Mouse (Mus musculus) liver, embryonic 15.5 days (tissue): Measurements from ENCODE around the gene Atg2a. TPM values are rescaled to one million over a fixed set of nuclear protein-coding genes. Genes with fewer than 3 reads are reported as not detected.

Source experiments
- ATAC-seq: fragments of 200-750 bp; cut with Nextera tagmentation; 2 replicates; pipeline ENCODE4 v1.8.0; 2017; ENCODE audit warnings: moderate number of reproducible peaks, mild to moderate bottlenecking, moderate library complexity; ENCODE audit not compliant: insufficient read depth
- H3K27ac ChIP-seq: fragments of 300-500 bp; sonication (generic); replicated peaks from 2 replicates; pipeline ENCODE4 v1.5.1; 2015; ENCODE audit warnings: mild to moderate bottlenecking, inconsistent platforms
- H3K27me3 ChIP-seq: fragments of 300-500 bp; sonication (generic); 2 replicates; pipeline ENCODE4 v1.6.1; 2015; ENCODE audit warnings: mild to moderate bottlenecking, inconsistent platforms
- H3K36me3 ChIP-seq: fragments of 300-500 bp; sonication (generic); replicated peaks from 2 replicates; pipeline ENCODE4 v1.6.1; 2015; ENCODE audit warnings: moderate library complexity, mild to moderate bottlenecking, inconsistent platforms
- H3K4me1 ChIP-seq: fragments of 300-500 bp; sonication (generic); replicated peaks from 2 replicates; pipeline ENCODE4 v1.6.1; 2015; ENCODE audit warnings: inconsistent platforms
- H3K4me2 ChIP-seq: fragments of 300-500 bp; sonication (generic); 2 replicates; pipeline ENCODE4 v1.6.1; 2015; ENCODE audit warnings: moderate library complexity, mild to moderate bottlenecking, inconsistent platforms
- H3K4me3 ChIP-seq: fragments of 300-500 bp; sonication (generic); replicated peaks from 2 replicates; pipeline ENCODE4 v1.5.1; 2015; ENCODE audit warnings: mild to moderate bottlenecking, inconsistent platforms
- H3K9ac ChIP-seq: fragments of 300-500 bp; sonication (generic); 2 replicates; pipeline ENCODE4 v1.6.1; 2015; ENCODE audit warnings: moderate library complexity, mild to moderate bottlenecking, inconsistent platforms
- H3K9me3 ChIP-seq: fragments of 300-500 bp; sonication (generic); replicated peaks from 2 replicates; pipeline ENCODE4 v1.6.1; 2016; ENCODE audit warnings: inconsistent platforms
- WGBS: fragments of 180-500 bp; shearing (Covaris S2); methylation state at CpG from one replicate; pipeline ENCODE4 v1.1.7; 2015; ENCODE audit warnings: mixed read lengths; ENCODE audit not compliant: insufficient replicate concordance; 5-methylcytosine and 5-hydroxymethylcytosine counted together
- polyA plus RNA-seq: library from polyadenylated mRNA; unstranded; fragments of >200 nt; fragmentation: Nextera tagmentation; extraction: Ambion mirVana; gene quantifications from 2 replicates; pipeline ENCODE4 v1.2.1, GENCODE M21; 2015

The Atg2a gene
- polyA plus RNA-seq = 4.7 and 5.8 TPM in 2 replicates

DNA sequence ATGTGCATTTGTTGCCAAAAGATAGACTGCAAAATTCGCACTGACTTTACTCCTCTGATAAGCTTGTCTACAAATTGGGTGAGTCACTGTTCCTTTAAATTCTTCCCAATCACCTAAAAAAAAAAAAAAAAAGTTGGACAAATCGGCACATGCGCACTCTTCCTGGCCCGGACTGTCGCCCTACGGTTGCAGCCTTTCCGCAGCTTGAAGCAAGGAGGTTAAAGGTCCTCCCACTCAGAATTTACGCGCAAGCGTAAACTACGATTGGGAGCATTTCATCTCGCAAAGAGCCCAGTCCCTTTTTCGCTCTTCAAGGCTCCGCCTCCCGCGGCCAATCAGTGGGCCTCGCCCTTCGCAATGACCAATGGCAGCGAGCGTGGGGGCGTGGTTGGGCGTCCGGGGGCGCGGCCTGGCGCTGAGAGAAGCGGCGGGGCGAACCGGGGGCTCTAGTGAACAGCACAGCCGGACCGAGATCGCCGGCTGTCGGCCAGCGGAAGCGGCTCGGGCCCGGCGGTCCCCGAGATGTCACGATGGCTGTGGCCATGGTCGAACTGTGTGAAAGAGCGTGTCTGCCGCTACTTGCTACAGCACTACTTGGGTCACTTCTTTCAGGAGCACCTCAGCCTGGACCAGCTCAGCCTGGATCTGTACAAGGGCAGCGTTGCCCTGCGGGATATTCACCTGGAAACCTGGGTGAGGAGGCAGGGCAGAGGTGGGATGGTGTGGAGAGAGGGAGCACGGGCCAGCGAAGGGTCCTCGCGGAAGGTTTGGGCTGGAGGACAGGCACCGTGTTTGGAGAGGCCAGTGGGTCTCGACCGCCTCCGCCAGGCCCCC, at the start of gene Atg2a:
TSS of gene Atg2a (plus strand) at position 395 of the 834 bp plus-strand sequence.
- no peaks in the 10 kb centered on the region for H3K9me3 ChIP-seq
- under 1% methylated on average over 55 of the region's 55 CpGs for WGBS

DNA sequence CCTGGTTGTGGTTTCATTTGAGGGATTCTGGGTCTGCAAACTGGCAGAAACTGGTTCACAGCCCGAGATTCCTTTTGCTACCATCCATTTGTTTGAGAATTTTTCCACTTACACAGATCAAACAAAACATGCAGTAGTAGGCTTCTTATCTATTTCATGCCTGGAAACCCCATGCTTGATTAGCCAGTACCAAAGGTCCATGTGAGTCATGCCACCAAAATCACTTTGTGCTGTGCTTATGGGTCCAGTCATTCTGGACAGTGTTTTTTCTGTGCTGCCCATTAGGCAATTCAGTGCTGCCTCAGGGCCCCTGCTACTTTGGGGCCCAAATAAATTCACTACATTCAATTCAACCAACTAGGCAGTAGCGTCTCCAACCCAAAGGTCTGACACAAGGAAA, 37.2 kb upstream of the Atg2a start:
- H3K4me3 ChIP-seq = no peak overlapping the region
- WGBS = 46% methylated on average over 2 of the region's 2 CpGs
- no peaks in the 10 kb centered on the region for H3K36me3 ChIP-seq
- H3K9me3 ChIP-seq = no peaks in the 10 kb centered on the region
- H3K27me3 ChIP-seq = no peaks in the 10 kb centered on the region
- H3K9ac ChIP-seq = no peak overlapping the region
- H3K27ac ChIP-seq = no peak overlapping the region
- no peaks in the 10 kb centered on the region for H3K4me1 ChIP-seq
- H3K4me2 ChIP-seq = no peak overlapping the region
- ATAC-seq = no peak

More for the DNA sequence above, at the start of gene Atg2a:
- peak within 1 kb of the TSS; percentile 84 for H3K9ac ChIP-seq
- ATAC-seq = peak; percentile 89
- peak within 1 kb of the TSS; percentile 77 for H3K4me2 ChIP-seq
- H3K27me3 ChIP-seq = no peaks in the 10 kb centered on the region
- H3K36me3 ChIP-seq = peaks cover 22% of the 10 kb centered on the region
- H3K27ac ChIP-seq = peak within 1 kb of the TSS; percentile 93
- H3K4me3 ChIP-seq = peak within 1 kb of the TSS; percentile 79
- H3K4me1 ChIP-seq = peaks cover 60% of the 10 kb centered on the region

DNA sequence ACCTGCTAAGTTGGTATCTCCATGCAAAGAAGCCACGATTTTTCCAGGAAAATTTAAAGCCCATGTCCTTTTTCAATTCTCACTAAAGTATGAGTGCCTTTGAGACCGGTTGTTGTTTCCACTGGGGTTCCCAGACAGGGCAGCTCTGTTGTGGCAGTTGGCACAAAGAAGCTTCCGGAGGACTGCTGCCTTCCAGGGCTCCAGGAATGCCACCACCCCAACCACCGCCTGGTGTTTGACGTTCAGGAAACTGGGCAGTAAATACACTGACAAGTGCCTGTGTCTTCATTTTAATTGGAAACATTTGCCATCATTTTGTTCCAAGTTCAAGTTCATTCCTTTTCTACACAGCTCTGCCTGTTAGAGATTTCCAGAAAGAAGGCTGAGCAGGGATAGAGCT, 34.8 kb upstream of the Atg2a start:
- no peaks in the 10 kb centered on the region for H3K9me3 ChIP-seq
- no peaks in the 10 kb centered on the region for H3K4me1 ChIP-seq
- WGBS = 56% methylated on average over 5 of the region's 5 CpGs
- no peak overlapping the region for H3K27ac ChIP-seq
- no peak overlapping the region for H3K9ac ChIP-seq
- H3K36me3 ChIP-seq = no peaks in the 10 kb centered on the region
- no peaks in the 10 kb centered on the region for H3K27me3 ChIP-seq
- no peak overlapping the region for H3K4me3 ChIP-seq
- ATAC-seq = no peak
- no peak overlapping the region for H3K4me2 ChIP-seq

- Histone ChIP-seq H3K4me2 (no peak overlapping the region), H3K9me3 (no peaks in the 10 kb centered on the region), H3K36me3 (no peaks in the 10 kb centered on the region), H3K4me1 (no peaks in the 10 kb centered on the region), H3K27me3 (no peaks in the 10 kb centered on the region), H3K9ac (no peak overlapping the region), H3K27ac (no peak overlapping the region), H3K4me3 (no peak overlapping the region)
- WGBS = 58% methylated on average over 6 of the region's 6 CpGs
- ATAC-seq = no peak
These were observed 25.3 kb upstream of the Atg2a start for GRCm38 (mm10) chr19:6216046-6216705.

DNA sequence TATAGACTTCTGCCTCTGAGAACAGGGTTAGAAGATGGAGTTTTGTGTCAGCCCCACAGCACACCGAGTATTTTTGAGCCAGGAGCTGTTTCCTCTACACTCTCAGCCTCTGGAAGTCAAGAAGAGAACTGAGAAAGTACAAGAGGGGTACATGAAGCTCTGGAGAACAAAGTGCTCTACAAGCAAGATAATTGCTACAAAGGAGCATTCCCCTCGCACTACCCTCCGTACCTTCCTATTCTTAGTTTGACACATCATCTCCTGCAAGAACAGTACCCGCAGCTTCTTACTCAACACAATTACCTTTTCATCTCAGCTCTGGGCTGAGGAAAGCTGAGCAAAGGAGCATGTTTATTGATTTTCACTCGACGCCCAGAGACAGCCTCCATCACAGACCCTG, 22.9 kb upstream of the Atg2a start:
- Histone ChIP-seq H3K9me3 (no peaks in the 10 kb centered on the region), H3K4me2 (no peak overlapping the region), H3K4me1 (no peaks in the 10 kb centered on the region), H3K4me3 (no peak overlapping the region), H3K9ac (no peak overlapping the region), H3K27ac (no peak overlapping the region), H3K36me3 (no peaks in the 10 kb centered on the region), H3K27me3 (no peaks in the 10 kb centered on the region)
- WGBS = 55% methylated on average over 6 of the region's 6 CpGs
- ATAC-seq = no peak

- 25% methylated on average over 2 of the region's 2 CpGs for WGBS
- H3K9me3 ChIP-seq = no peaks in the 10 kb centered on the region
- no peaks in the 10 kb centered on the region for H3K36me3 ChIP-seq
- no peak within 1 kb of the TSS for H3K4me3 ChIP-seq
- H3K27ac ChIP-seq = no peak within 1 kb of the TSS
- H3K4me1 ChIP-seq = no peaks in the 10 kb centered on the region
- no peaks in the 10 kb centered on the region for H3K27me3 ChIP-seq
- no peak within 1 kb of the TSS for H3K9ac ChIP-seq
- no peak for ATAC-seq
- H3K4me2 ChIP-seq = no peak within 1 kb of the TSS
These were observed 15.3 kb upstream of the Atg2a start, which contains the start of gene Gpha2 for GRCm38 (mm10) chr19:6226135-6226534. Gene Gpha2 (plus strand): TSS chr19:6226380.

DNA sequence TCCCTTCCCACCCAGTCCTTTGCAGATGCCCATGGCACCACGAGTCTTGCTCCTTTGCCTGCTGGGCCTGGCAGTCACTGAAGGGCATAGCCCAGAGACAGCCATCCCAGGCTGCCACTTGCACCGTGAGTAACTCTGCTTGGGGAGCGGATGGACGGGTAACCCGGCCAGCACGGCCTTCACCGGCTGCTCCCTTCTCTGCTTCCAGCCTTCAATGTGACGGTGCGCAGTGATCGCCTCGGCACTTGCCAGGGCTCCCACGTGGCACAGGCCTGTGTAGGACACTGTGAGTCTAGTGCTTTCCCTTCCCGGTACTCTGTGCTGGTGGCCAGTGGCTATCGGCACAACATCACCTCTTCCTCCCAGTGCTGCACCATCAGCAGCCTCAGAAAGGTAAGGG, 14.7 kb upstream of the Atg2a start:
- Histone ChIP-seq H3K9ac (no peak overlapping the region), H3K27ac (no peak overlapping the region)

GRCm38 (mm10) chr19:6227864-6228263, 13.6 kb upstream of the Atg2a start:
- H3K9ac ChIP-seq = no peak overlapping the region
- no peaks in the 10 kb centered on the region for H3K4me1 ChIP-seq
- ATAC-seq = no peak
- no peak overlapping the region for H3K27ac ChIP-seq
- H3K4me2 ChIP-seq = no peak overlapping the region
- no peaks in the 10 kb centered on the region for H3K27me3 ChIP-seq
- 69% methylated on average over 4 of the region's 4 CpGs for WGBS
- H3K9me3 ChIP-seq = no peaks in the 10 kb centered on the region
- no peak overlapping the region for H3K4me3 ChIP-seq
- H3K36me3 ChIP-seq = no peaks in the 10 kb centered on the region

More for the DNA sequence above, 14.7 kb upstream of the Atg2a start:
- H3K4me3 ChIP-seq = no peak overlapping the region
- no peaks in the 10 kb centered on the region for H3K9me3 ChIP-seq
- no peaks in the 10 kb centered on the region for H3K27me3 ChIP-seq
- no peaks in the 10 kb centered on the region for H3K4me1 ChIP-seq
- H3K36me3 ChIP-seq = no peaks in the 10 kb centered on the region
- no peak overlapping the region for H3K4me2 ChIP-seq
- ATAC-seq = no peak
- WGBS = 81% methylated on average over 14 of the region's 14 CpGs

DNA sequence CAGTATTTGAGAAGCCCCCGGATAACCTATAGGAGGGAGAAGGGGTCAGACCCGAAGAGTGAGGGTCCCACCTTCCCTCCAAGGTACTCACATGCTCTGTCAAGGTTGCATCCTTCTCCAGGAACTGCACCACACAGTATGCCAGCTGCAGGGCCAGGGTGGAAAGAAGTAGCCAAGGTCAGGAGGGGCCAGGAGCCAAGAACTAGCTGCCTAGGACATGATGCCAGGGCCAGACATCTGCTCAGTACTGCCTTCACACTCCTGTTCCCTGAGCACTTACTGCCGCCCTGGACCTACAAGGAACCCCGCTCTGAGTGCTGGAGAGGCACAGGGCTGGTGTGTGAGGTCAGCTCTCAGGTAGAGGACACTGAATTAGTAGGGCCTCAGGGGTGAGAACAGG, 11.1 kb upstream of the Atg2a start:
- H3K9ac ChIP-seq = no peak overlapping the region
- no peaks in the 10 kb centered on the region for H3K9me3 ChIP-seq
- WGBS = 64% methylated on average over 4 of the region's 4 CpGs
- H3K27me3 ChIP-seq = no peaks in the 10 kb centered on the region
- no peak for ATAC-seq
- no peak overlapping the region for H3K4me3 ChIP-seq
- H3K4me2 ChIP-seq = no peak overlapping the region
- H3K27ac ChIP-seq = no peak overlapping the region
- peaks cover 18% of the 10 kb centered on the region for H3K4me1 ChIP-seq
- H3K36me3 ChIP-seq = no peaks in the 10 kb centered on the region

GRCm38 (mm10) chr19:6231036-6231435, 10.4 kb upstream of the Atg2a start:
- Histone ChIP-seq H3K9ac (no peak overlapping the region), H3K36me3 (no peaks in the 10 kb centered on the region), H3K4me2 (no peak overlapping the region), H3K9me3 (no peaks in the 10 kb centered on the region), H3K4me3 (no peak overlapping the region), H3K4me1 (peaks cover 22% of the 10 kb centered on the region), H3K27ac (no peak overlapping the region), H3K27me3 (no peaks in the 10 kb centered on the region)
- no peak for ATAC-seq
- 65% methylated on average over 2 of the region's 2 CpGs for WGBS

DNA sequence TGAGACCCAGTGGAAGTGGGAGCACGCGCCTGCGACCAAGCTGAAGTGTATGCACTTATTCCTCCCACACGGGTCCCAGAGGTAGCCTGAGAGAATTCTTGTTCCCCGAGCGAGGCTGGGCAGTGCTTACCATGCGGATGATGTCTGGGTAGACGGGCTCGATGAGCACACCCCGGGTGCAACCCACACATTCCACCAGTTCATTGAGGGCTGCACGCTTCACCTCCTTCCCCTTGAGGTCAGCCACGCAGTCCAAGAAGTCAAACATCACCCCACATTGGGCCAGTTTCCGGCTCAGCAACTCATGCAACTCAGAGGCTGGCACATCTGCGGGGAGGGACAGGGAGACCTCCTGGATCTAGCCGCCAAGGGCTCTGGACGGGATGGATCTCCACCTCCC, 7.8 kb upstream of the Atg2a start:
- no peaks in the 10 kb centered on the region for H3K36me3 ChIP-seq
- 81% methylated on average over 16 of the region's 16 CpGs for WGBS
- no peak overlapping the region for H3K4me2 ChIP-seq
- no peak overlapping the region for H3K4me3 ChIP-seq
- no peak overlapping the region for H3K9ac ChIP-seq
- H3K27me3 ChIP-seq = no peaks in the 10 kb centered on the region
- no peak overlapping the region for H3K27ac ChIP-seq
- H3K4me1 ChIP-seq = peaks cover 41% of the 10 kb centered on the region
- no peaks in the 10 kb centered on the region for H3K9me3 ChIP-seq
- no peak for ATAC-seq
